Mouse (Mus musculus): Measurements from ENCODE around the gene Phykpl. TPM values are rescaled to one million over a fixed set of nuclear protein-coding genes. Genes with fewer than 3 reads are reported as not detected.
A peak's percentile ranks its signal among the peaks of the same experiment; 100 is the strongest.

Phykpl gene
- 7.7 TPM for polyA plus RNA-seq (2012; fragmentation: generic; extraction: Trizol)
- long read RNA-seq, experiment 1, transcript Phykpl-206 (13 exons, 3,116 nt), result major isoform, 13 of 17 reads
- long read RNA-seq, experiment 1, partial matches to known transcripts, result 1 of 17 reads
- long read RNA-seq, experiment 1, other reads (novel, unspliced or antisense), result 3 of 17 reads
- long read RNA-seq, experiment 2, transcript Phykpl-206 (13 exons, 3,116 nt), result major isoform, 17 of 29 reads
- long read RNA-seq, experiment 2, partial matches to known transcripts, result 4 of 29 reads
- long read RNA-seq, experiment 2, other reads (novel, unspliced or antisense), result 8 of 29 reads

GRCm38 (mm10) chr11:51584431-51585248, at the start of gene Phykpl:
TSS of gene Phykpl (plus strand) at chr11:51584757.
- H3ac ChIP-seq (ENCODE audit: control insufficient read depth, insufficient read length, low read depth), result peak within 1 kb of the TSS; percentile 66
- H3K4me3 ChIP-seq (ENCODE audit: insufficient read depth, poor library complexity, severe bottlenecking), result peak within 1 kb of the TSS; percentile 56
- TF ChIP-seq CTCF (IDR thresholded peaks at IDR 0.05; ENCODE audit: control insufficient read depth, insufficient read depth, insufficient read length), result no peak
- TF ChIP-seq MAX (IDR thresholded peaks at IDR 0.05), result peak; percentile 49
- no peak for TF ChIP-seq MYOD1 (IDR thresholded peaks at IDR 0.05; ENCODE audit: control insufficient read depth, insufficient read length, low read depth)
- TF ChIP-seq USF1 (IDR thresholded peaks at IDR 0.05; ENCODE audit: low read depth), result no peak
- H3K27me3 ChIP-seq (ENCODE audit: control insufficient read depth, insufficient read depth, insufficient read length), result no peaks in the 10 kb centered on the region
- peaks cover 34% of the 10 kb centered on the region for H3K79me2 ChIP-seq (ENCODE audit: control insufficient read depth, insufficient read depth)
- H3K36me3 ChIP-seq (ENCODE audit: control insufficient read depth, insufficient read depth), result peaks cover 34% of the 10 kb centered on the region
- H3K79me3 ChIP-seq (ENCODE audit: low read depth), result peaks cover 11% of the 10 kb centered on the region

DNA sequence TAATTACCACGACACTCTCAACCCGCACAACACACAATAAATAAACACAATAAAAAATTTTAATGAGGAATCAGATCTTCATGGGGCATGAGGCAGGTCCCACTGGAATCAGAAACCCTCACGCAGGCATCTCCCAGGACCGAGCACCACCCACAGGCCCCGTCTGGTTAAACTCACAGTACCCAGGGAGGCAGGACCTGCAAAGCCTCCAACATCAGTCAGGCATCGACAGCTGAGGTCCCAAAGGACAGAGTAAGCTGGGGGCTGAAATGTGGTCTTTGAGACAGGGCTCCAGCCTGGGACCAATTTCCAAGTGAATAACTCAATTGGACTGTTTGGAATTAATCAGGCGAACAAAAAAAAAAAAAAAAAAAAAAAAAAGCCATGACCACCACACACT, 46.2 kb upstream of the Phykpl start:
- H3K79me3 ChIP-seq (ENCODE audit: low read depth), result no peaks in the 10 kb centered on the region
- H3K79me2 ChIP-seq (ENCODE audit: control insufficient read depth, insufficient read depth), result no peaks in the 10 kb centered on the region
- TF ChIP-seq MYOG (IDR thresholded peaks at IDR 0.05; ENCODE audit: control insufficient read depth, extremely low read depth, insufficient read length) (no peak), FOSL1 (IDR thresholded peaks at IDR 0.05; ENCODE audit: insufficient read depth, low read length, poor library complexity, severe bottlenecking) (no peak), USF1 (IDR thresholded peaks at IDR 0.05; ENCODE audit: low read depth) (no peak), MYOD1 (IDR thresholded peaks at IDR 0.05; ENCODE audit: control insufficient read depth, insufficient read length, low read depth) (no peak), MAX (IDR thresholded peaks at IDR 0.05) (no peak), CTCF (IDR thresholded peaks at IDR 0.05; ENCODE audit: control insufficient read depth, insufficient read depth, insufficient read length) (no peak), CEBPB (IDR thresholded peaks at IDR 0.05; ENCODE audit: low read depth) (no peak)
- H3K27me3 ChIP-seq (ENCODE audit: control insufficient read depth, insufficient read depth, insufficient read length), result peaks cover 8% of the 10 kb centered on the region
- no peak overlapping the region for H3K4me3 ChIP-seq (ENCODE audit: insufficient read depth, poor library complexity, severe bottlenecking)
- no peak overlapping the region for H3ac ChIP-seq (ENCODE audit: control insufficient read depth, insufficient read length, low read depth)
- H3K36me3 ChIP-seq (ENCODE audit: control insufficient read depth, insufficient read depth), result no peaks in the 10 kb centered on the region

DNA sequence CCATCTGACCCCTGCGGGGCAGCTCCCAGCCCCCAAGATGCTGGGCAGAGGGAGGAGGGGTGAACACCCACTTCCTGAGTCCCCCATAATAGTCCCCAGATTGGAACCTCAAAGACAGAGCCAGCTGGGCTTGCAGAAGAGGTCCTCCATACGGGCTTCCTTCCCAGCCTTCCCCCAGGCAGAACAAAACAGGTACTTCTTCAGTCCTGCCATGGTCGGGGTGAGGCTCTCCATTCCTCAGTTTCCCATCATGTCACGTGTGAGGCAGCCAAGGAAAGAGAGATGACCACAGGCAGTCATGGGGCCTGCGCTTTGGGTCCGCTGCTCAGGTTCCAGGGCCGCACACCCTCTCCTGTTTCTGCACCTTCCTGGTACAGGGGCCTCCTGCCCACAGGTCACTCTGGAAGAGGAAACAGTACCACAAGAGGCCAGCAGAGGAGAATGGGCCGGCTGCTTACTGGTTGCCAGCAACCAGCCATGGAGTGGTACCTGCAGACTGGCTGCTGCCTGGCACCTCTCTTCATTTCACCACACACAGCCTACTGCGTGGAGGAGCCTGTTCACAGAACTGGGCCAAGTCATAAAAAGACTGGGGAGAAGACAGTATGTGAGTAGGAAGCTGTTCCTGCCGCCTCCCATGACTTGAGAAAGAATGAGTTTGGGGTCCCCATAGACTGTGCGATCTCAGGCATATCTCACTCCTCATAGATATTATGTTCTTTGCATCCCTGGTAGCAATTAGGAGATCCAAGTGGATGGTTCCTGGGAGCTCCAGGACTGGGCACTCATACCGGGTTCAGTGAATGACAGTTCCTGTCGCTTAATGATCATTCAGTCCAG, 45.4 kb upstream of the Phykpl start:
- Histone ChIP-seq H3K36me3 (ENCODE audit: control insufficient read depth, insufficient read depth) (no peaks in the 10 kb centered on the region), H3K79me2 (ENCODE audit: control insufficient read depth, insufficient read depth) (no peaks in the 10 kb centered on the region), H3K79me3 (ENCODE audit: low read depth) (no peaks in the 10 kb centered on the region), H3ac (ENCODE audit: control insufficient read depth, insufficient read length, low read depth) (no peak overlapping the region), H3K27me3 (ENCODE audit: control insufficient read depth, insufficient read depth, insufficient read length) (peaks cover 8% of the 10 kb centered on the region), H3K4me3 (ENCODE audit: insufficient read depth, poor library complexity, severe bottlenecking) (no peak overlapping the region)
- no peak for TF ChIP-seq USF1 (IDR thresholded peaks at IDR 0.05; ENCODE audit: low read depth)
- TF ChIP-seq FOSL1 (IDR thresholded peaks at IDR 0.05; ENCODE audit: insufficient read depth, low read length, poor library complexity, severe bottlenecking), result no peak
- no peak for TF ChIP-seq MAX (IDR thresholded peaks at IDR 0.05)
- no peak for TF ChIP-seq CTCF (IDR thresholded peaks at IDR 0.05; ENCODE audit: control insufficient read depth, insufficient read depth, insufficient read length)
- TF ChIP-seq CEBPB (IDR thresholded peaks at IDR 0.05; ENCODE audit: low read depth), result no peak
- TF ChIP-seq MYOD1 (IDR thresholded peaks at IDR 0.05; ENCODE audit: control insufficient read depth, insufficient read length, low read depth), result no peak
- TF ChIP-seq MYOG (IDR thresholded peaks at IDR 0.05; ENCODE audit: control insufficient read depth, extremely low read depth, insufficient read length), result no peak

GRCm38 (mm10) chr11:51539759-51540282, 44.7 kb upstream of the Phykpl start:
- H3K4me3 ChIP-seq (ENCODE audit: insufficient read depth, poor library complexity, severe bottlenecking), result no peak overlapping the region
- peaks cover 8% of the 10 kb centered on the region for H3K27me3 ChIP-seq (ENCODE audit: control insufficient read depth, insufficient read depth, insufficient read length)
- no peaks in the 10 kb centered on the region for H3K79me2 ChIP-seq (ENCODE audit: control insufficient read depth, insufficient read depth)
- no peaks in the 10 kb centered on the region for H3K36me3 ChIP-seq (ENCODE audit: control insufficient read depth, insufficient read depth)
- H3K79me3 ChIP-seq (ENCODE audit: low read depth), result no peaks in the 10 kb centered on the region
- no peak overlapping the region for H3ac ChIP-seq (ENCODE audit: control insufficient read depth, insufficient read length, low read depth)
- TF ChIP-seq CTCF (IDR thresholded peaks at IDR 0.05; ENCODE audit: control insufficient read depth, insufficient read depth, insufficient read length) (peak; percentile 72), MYOG (IDR thresholded peaks at IDR 0.05; ENCODE audit: control insufficient read depth, extremely low read depth, insufficient read length) (no peak)

DNA sequence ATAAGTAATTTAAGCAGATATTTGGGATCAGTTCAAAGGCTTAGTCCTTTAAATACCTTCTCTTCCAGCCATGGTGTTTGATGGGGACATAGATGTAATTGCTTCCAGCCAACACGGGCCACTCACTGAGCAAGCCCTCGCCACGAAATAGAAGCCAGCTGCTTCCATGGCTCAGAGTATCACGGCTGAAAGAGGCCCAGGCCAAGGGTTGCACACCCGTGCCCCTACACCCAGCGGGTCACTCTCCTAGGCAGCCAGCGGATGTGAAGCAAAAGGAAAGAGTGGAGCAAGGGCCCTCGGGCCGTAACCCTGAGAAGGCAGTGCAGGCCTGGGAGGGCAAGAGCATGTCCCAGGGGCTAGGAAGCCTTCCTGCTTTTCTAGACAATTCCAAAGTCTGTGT, 42.1 kb upstream of the Phykpl start:
- Histone ChIP-seq H3K27me3 (ENCODE audit: control insufficient read depth, insufficient read depth, insufficient read length) (peaks cover 8% of the 10 kb centered on the region), H3K36me3 (ENCODE audit: control insufficient read depth, insufficient read depth) (no peaks in the 10 kb centered on the region), H3ac (ENCODE audit: control insufficient read depth, insufficient read length, low read depth) (no peak overlapping the region), H3K79me2 (ENCODE audit: control insufficient read depth, insufficient read depth) (no peaks in the 10 kb centered on the region), H3K4me3 (ENCODE audit: insufficient read depth, poor library complexity, severe bottlenecking) (no peak overlapping the region), H3K79me3 (ENCODE audit: low read depth) (no peaks in the 10 kb centered on the region)
- no peak for TF ChIP-seq CTCF (IDR thresholded peaks at IDR 0.05; ENCODE audit: control insufficient read depth, insufficient read depth, insufficient read length)
- no peak for TF ChIP-seq MYOD1 (IDR thresholded peaks at IDR 0.05; ENCODE audit: control insufficient read depth, insufficient read length, low read depth)
- no peak for TF ChIP-seq CEBPB (IDR thresholded peaks at IDR 0.05; ENCODE audit: low read depth)
- no peak for TF ChIP-seq USF1 (IDR thresholded peaks at IDR 0.05; ENCODE audit: low read depth)
- TF ChIP-seq MYOG (IDR thresholded peaks at IDR 0.05; ENCODE audit: control insufficient read depth, extremely low read depth, insufficient read length), result no peak
- TF ChIP-seq FOSL1 (IDR thresholded peaks at IDR 0.05; ENCODE audit: insufficient read depth, low read length, poor library complexity, severe bottlenecking), result no peak
- TF ChIP-seq MAX (IDR thresholded peaks at IDR 0.05), result no peak

Data from C2C12 (cell line).